Mouse (Mus musculus): ENCODE data around the gene Cplx2.

DNA sequence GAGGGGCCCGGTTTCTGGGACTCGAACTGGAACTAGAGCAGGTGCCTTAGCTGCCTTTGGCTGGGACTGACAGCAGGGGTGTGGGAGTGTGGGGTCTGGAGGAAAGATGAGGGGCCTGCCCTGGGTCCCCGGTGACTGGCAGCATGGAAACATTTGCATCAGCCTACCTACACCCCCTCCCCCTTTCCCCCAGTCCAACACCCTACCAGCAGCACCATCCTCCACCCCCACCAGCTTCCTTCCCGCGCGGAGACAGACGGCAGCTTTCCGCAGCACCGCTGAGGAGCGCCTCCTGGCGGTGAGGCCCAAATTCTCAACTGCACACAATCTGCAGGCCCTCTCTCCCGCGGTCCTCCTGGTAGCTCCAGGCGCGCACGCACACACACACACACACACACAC, 1.5 kb downstream of the Cplx2 start:
- peak; percentile 65 for TF ChIP-seq CTCF (IDR thresholded peaks at IDR 0.05; ENCODE audit: insufficient read depth, low read length)
- TF ChIP-seq POLR2A (IDR thresholded peaks at IDR 0.05; ENCODE audit: borderline replicate concordance, extremely low read depth, low read depth, low read length): no peak
